Mouse (Mus musculus): ENCODE results near the gene Acr.

GRCm38 (mm10) chr15:89585631-89586030 lies 17.5 kb downstream of the Acr start:
- TF ChIP-seq POLR2A (IDR thresholded peaks at IDR 0.05; ENCODE audit: insufficient read depth, low read depth, low read length) (no peak), CTCF (IDR thresholded peaks at IDR 0.05; ENCODE audit: insufficient read depth, low read depth, low read length) (no peak)
